Mouse (Mus musculus): ENCODE results near the gene Arl14ep. TPM values are rescaled to one million over a fixed set of nuclear protein-coding genes. Genes with fewer than 3 reads are reported as not detected.

Gene Arl14ep
- total and polyA plus RNA-seq, 2 experiments from 2014 or later: 26.9 to 27.8 TPM

GRCm38 (mm10) chr2:106954975-106955374, 19.2 kb downstream of the Arl14ep start:
- TF ChIP-seq CTCF (IDR thresholded peaks at IDR 0.05): no peak
- ATAC-seq (ENCODE audit: low FRiP score) (no peak), DNase-seq (ENCODE audit: low spot score) (no peak)
- Histone ChIP-seq H3K4me3 (ENCODE audit: low read depth, low read length) (no peak overlapping the region), H3K4me1 (ENCODE audit: insufficient read depth, low read length) (no peaks in the 10 kb centered on the region), H3K9ac (replicated peaks; ENCODE audit: low read length, poor library complexity, severe bottlenecking) (no peak overlapping the region), H3K36me3 (ENCODE audit: insufficient read depth, low read length) (no peaks in the 10 kb centered on the region), H3K9me3 (ENCODE audit: low read length) (no peaks in the 10 kb centered on the region), H3K27ac (ENCODE audit: low read depth, low read length) (no peak overlapping the region), H3K4me2 (ENCODE audit: low read depth, low read length, poor library complexity, severe bottlenecking) (no peak overlapping the region), H3K27me3 (ENCODE audit: insufficient read depth, low read length) (no peaks in the 10 kb centered on the region)
- 57% methylated on average over 6 of the region's 6 CpGs for WGBS

DNA sequence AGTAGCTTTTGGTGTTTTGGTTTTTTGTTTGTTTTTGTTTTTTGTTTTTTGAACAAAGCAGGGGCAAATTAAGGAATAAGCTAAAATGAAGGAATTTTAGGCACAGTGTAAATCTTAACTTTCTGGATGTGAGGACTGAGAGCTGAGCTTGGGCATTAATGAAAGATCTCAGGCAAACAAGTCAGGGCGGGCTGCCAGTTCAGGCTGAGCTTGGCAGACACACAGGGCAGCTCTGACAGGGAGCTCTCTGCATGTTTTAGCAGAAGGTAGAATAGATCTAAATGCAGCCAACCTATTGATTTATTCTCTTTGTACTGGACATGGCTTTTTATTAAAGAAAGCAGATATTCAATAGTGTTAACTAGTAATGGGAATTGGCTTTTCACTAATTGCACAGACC, 31.8 kb downstream of the Arl14ep start:
- Histone ChIP-seq H3K27ac (ENCODE audit: low read depth, low read length) (no peak overlapping the region), H3K27me3 (ENCODE audit: insufficient read depth, low read length) (no peaks in the 10 kb centered on the region), H3K36me3 (ENCODE audit: insufficient read depth, low read length) (no peaks in the 10 kb centered on the region), H3K9me3 (ENCODE audit: low read length) (no peaks in the 10 kb centered on the region), H3K4me2 (ENCODE audit: low read depth, low read length, poor library complexity, severe bottlenecking) (no peak overlapping the region), H3K4me1 (ENCODE audit: insufficient read depth, low read length) (no peaks in the 10 kb centered on the region), H3K9ac (replicated peaks; ENCODE audit: low read length, poor library complexity, severe bottlenecking) (no peak overlapping the region), H3K4me3 (ENCODE audit: low read depth, low read length) (no peak overlapping the region)
- DNase-seq (ENCODE audit: low spot score) (peak; percentile 70), ATAC-seq (ENCODE audit: low FRiP score) (no peak)
- WGBS: 67% methylated on average over 1 of the region's 1 CpGs
- no peak for TF ChIP-seq CTCF (IDR thresholded peaks at IDR 0.05)

- no peak overlapping the region for H3K4me2 ChIP-seq (ENCODE audit: low read depth, low read length, poor library complexity, severe bottlenecking)
- H3K36me3 ChIP-seq (ENCODE audit: insufficient read depth, low read length): no peaks in the 10 kb centered on the region
- H3K27me3 ChIP-seq (ENCODE audit: insufficient read depth, low read length): no peaks in the 10 kb centered on the region
- ATAC-seq (ENCODE audit: low FRiP score): no peak
- 95% methylated on average over 2 of the region's 2 CpGs for WGBS
- H3K4me3 ChIP-seq (ENCODE audit: low read depth, low read length): no peak overlapping the region
- no peak for TF ChIP-seq CTCF (IDR thresholded peaks at IDR 0.05)
- no peaks in the 10 kb centered on the region for H3K4me1 ChIP-seq (ENCODE audit: insufficient read depth, low read length)
- no peak overlapping the region for H3K9ac ChIP-seq (replicated peaks; ENCODE audit: low read length, poor library complexity, severe bottlenecking)
- no peaks in the 10 kb centered on the region for H3K9me3 ChIP-seq (ENCODE audit: low read length)
- H3K27ac ChIP-seq (ENCODE audit: low read depth, low read length): no peak overlapping the region
- DNase-seq (ENCODE audit: low spot score): no peak
Measured at GRCm38 (mm10) chr2:106935681-106936080, 38.5 kb downstream of the Arl14ep start.

DNA sequence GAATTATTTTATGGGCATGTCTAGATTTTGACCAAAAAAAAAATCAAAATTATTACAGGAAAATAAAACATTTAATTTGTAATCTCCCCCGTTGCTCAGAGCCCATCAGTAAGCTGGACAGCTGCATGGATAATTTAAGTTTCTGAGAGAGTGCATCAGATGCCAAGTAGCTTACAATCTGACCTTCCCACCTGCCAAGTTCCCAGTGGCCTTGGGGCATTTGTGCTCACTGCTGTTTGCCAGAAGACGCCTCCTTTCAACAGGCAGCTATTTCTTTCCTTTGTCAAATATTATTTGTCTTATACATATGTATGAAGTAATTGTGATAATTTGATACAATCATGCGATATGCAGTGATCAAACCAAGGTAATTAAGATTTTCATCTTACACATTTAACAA, 44.3 kb downstream of the Arl14ep start:
- no peak overlapping the region for H3K4me3 ChIP-seq (ENCODE audit: low read depth, low read length)
- no peaks in the 10 kb centered on the region for H3K27me3 ChIP-seq (ENCODE audit: insufficient read depth, low read length)
- H3K27ac ChIP-seq (ENCODE audit: low read depth, low read length): no peak overlapping the region
- ATAC-seq (ENCODE audit: low FRiP score): no peak
- no peaks in the 10 kb centered on the region for H3K4me1 ChIP-seq (ENCODE audit: insufficient read depth, low read length)
- no peak for DNase-seq (ENCODE audit: low spot score)
- no peaks in the 10 kb centered on the region for H3K9me3 ChIP-seq (ENCODE audit: low read length)
- H3K36me3 ChIP-seq (ENCODE audit: insufficient read depth, low read length): no peaks in the 10 kb centered on the region
- H3K4me2 ChIP-seq (ENCODE audit: low read depth, low read length, poor library complexity, severe bottlenecking): no peak overlapping the region
- no peak overlapping the region for H3K9ac ChIP-seq (replicated peaks; ENCODE audit: low read length, poor library complexity, severe bottlenecking)
- TF ChIP-seq CTCF (IDR thresholded peaks at IDR 0.05): no peak
- 46% methylated on average over 3 of the region's 3 CpGs for WGBS

Other genes with a start within 250 kb of the Arl14ep start
- gene Fshb, start 85.2 kb upstream of the Arl14ep start, total RNA-seq (2014; rRNA removed): not detected in 2 replicates
- gene Fshb, start 85.2 kb upstream of the Arl14ep start, polyA plus RNA-seq (2015; fragmentation: Nextera tagmentation; extraction: Ambion mirVana): not detected in 2 replicates